Mouse (Mus musculus) lung, embryonic 16.5 days (tissue): ENCODE measurements around the gene Fanca. TPM values are rescaled to one million over a fixed set of nuclear protein-coding genes. Genes with fewer than 3 reads are reported as not detected.
"Not testable (repeated sequence)": the region's sequence is repeated elsewhere in the genome, so short reads cannot be mapped to it uniquely, and the experiment has no call there.

Source experiments
- ATAC-seq: fragments of 200-750 bp; cut with Nextera tagmentation; 2 replicates; pipeline ENCODE4 v1.8.0; 2017; ENCODE audit warnings: low read depth, mild to moderate bottlenecking, moderate library complexity
- H3K27ac ChIP-seq: fragments of 300-500 bp; sonication (generic); 2 replicates; pipeline ENCODE4 v1.5.1; 2014; ENCODE audit warnings: mild to moderate bottlenecking, control low read depth, low read length
- H3K27me3 ChIP-seq: fragments of 300-500 bp; sonication (generic); 2 replicates; pipeline ENCODE4 v1.6.1; 2014; ENCODE audit warnings: low read depth, low read length, mixed read lengths; ENCODE audit not compliant: control insufficient read depth, insufficient read depth
- H3K36me3 ChIP-seq: fragments of 300-500 bp; sonication (generic); 2 replicates; pipeline ENCODE4 v1.6.1; 2014; ENCODE audit warnings: low read length; ENCODE audit not compliant: control insufficient read depth, insufficient read depth
- H3K4me1 ChIP-seq: fragments of 300-500 bp; sonication (generic); replicated peaks from 2 replicates; pipeline ENCODE4 v1.6.1; 2014; ENCODE audit warnings: low read length, mixed read lengths; ENCODE audit not compliant: control insufficient read depth, insufficient read depth
- H3K4me2 ChIP-seq: fragments of 300-500 bp; sonication (generic); 2 replicates; pipeline ENCODE4 v1.6.1; 2014; ENCODE audit warnings: low read depth, low read length, control low read depth
- H3K4me3 ChIP-seq: fragments of 300-500 bp; sonication (generic); 2 replicates; pipeline ENCODE4 v1.5.1; 2014; ENCODE audit warnings: mild to moderate bottlenecking, low read length, control low read depth
- H3K9ac ChIP-seq: fragments of 300-500 bp; sonication (generic); 2 replicates; pipeline ENCODE4 v1.6.1; 2014; ENCODE audit warnings: low read length, control low read depth
- H3K9me3 ChIP-seq: fragments of 300-500 bp; sonication (generic); 2 replicates; pipeline ENCODE4 v1.6.1; 2016; ENCODE audit warnings: low read length; ENCODE audit not compliant: control insufficient read depth
- WGBS: fragments of 180-500 bp; shearing (Covaris S2); extraction: QIAGEN DNeasy Blood & Tissue Kit; methylation state at CpG from one replicate; pipeline ENCODE4 v1.1.7; 2014; 5-methylcytosine and 5-hydroxymethylcytosine counted together
- polyA plus RNA-seq: library from polyadenylated mRNA; unstranded; fragments of >200 nt; fragmentation: Nextera tagmentation; extraction: Ambion mirVana; gene quantifications from 2 replicates; pipeline ENCODE4 v1.2.1, GENCODE M21; 2015

Gene Fanca
- polyA plus RNA-seq, 1 experiment from 2014 or later: 29.4 TPM

DNA sequence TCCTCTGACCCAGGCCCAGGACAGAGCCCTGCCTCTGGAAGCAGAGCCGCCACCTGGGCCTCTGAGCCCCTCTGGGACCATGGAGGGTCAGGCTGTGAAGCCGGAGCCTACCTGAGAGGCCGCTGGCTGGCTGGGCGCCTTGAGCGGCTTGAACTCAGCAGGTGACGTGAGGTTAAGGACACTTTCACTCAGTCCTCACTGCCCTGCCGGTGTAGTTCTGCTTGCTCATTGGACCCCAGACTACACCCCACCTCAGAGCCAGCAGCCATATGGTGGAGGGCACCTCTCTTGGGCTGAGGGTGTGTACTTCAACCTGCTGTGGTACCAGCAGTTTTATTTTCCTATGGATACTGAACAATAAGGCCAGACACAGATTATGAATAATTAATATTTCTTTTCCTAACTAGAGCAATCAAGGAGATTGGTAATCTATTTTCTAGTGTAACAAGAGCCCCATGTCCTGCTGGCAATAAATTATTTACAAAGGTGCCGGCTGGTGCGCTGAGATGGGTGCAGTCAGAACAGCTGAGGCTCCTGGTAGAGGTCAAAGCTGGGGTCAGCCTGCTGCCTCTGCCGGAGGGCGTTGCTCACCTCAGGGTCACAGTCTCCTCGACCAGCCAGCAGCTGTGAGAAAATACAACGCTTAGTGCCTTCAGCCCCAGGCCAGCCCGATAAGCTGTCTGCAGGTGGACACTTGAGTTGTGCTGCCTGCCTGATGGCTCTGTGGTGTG lies 50.3 kb downstream of the Fanca start:
- no peak for ATAC-seq
- Histone ChIP-seq H3K4me1 (no peaks in the 10 kb centered on the region), H3K9ac (no peak overlapping the region), H3K4me3 (no peak overlapping the region), H3K36me3 (peaks cover 45% of the 10 kb centered on the region), H3K27me3 (no peaks in the 10 kb centered on the region), H3K27ac (no peak overlapping the region), H3K4me2 (no peak overlapping the region), H3K9me3 (no peaks in the 10 kb centered on the region)
- WGBS: 71% methylated on average over 14 of the region's 14 CpGs

DNA sequence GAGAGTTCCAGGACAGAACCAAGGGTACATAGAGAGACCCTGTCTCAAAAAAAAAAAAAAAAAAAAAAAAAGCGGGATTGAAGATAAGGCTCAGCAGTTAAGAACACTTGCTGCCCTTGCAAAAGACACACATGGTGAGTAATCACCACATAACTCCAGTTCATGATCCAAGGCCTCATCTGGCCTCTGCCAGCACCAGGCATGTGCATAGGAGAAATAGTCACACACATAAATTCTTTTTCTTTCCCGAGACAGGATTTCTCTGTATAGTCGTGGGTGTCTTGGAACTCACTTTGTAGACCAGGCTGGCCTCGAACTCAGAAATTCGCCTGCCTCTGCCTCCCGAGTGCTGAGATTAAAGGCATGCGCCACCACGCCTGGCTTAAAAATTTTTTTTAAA lies 60.8 kb downstream of the Fanca start:
- H3K9ac ChIP-seq, ATAC-seq, H3K4me3 ChIP-seq, H3K27ac ChIP-seq, H3K9me3 ChIP-seq, H3K4me2 ChIP-seq, H3K27me3 ChIP-seq: not testable (repeated sequence)
- Histone ChIP-seq H3K4me1 (peaks cover 18% of the 10 kb centered on the region), H3K36me3 (peaks cover 25% of the 10 kb centered on the region)
- 88% methylated on average over 8 of the region's 8 CpGs for WGBS

DNA sequence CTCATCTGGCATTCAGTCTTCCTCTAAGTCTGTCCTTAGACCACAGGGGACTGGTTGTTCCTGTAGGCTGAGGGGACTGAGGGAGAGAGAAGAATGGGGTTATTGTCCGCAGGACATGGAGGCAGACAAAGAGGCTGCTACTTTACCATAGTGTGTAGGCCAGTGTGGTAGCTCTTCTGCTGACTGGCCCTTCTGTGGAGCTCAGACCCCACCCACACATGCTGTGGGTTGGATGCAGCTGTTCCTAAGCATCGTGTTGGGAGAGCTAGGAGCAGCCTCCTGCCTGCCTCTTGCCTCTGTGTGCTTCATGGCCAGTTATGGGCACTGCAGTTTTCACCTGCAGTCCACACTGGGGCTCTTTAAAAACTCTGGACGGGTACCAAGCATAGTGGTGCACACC lies 61.3 kb downstream of the Fanca start:
- Histone ChIP-seq H3K36me3 (peaks cover 23% of the 10 kb centered on the region), H3K27me3 (no peaks in the 10 kb centered on the region), H3K4me2 (no peak overlapping the region), H3K27ac (no peak overlapping the region), H3K4me3 (no peak overlapping the region), H3K4me1 (peaks cover 19% of the 10 kb centered on the region), H3K9ac (no peak overlapping the region), H3K9me3 (no peaks in the 10 kb centered on the region)
- ATAC-seq: no peak
- 88% methylated on average over 3 of the region's 3 CpGs for WGBS

DNA sequence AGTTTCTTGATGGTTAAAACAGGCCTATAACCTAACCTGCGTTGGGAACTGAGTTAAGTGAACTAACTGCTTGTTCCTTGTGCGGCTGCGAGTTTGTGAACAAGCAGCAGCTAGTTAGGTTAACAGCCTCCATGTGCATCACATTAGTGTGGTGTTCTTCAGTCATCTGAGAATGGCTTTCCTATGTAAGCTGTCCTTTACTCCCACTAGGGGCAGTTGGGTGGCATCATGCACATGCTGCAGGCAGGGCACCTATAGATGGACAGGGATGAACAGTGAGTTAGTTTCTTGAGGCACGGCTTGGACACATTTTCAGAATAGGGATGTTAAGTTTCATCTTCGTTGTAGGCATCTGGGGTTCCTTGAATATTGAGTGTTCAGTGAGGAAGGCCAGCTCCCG lies 63.2 kb downstream of the Fanca start:
- H3K4me3 ChIP-seq: peak overlapping the region; percentile 97
- H3K27me3 ChIP-seq: no peaks in the 10 kb centered on the region
- no peaks in the 10 kb centered on the region for H3K9me3 ChIP-seq
- peaks cover 16% of the 10 kb centered on the region for H3K36me3 ChIP-seq
- H3K9ac ChIP-seq: peak overlapping the region; percentile 99
- H3K4me2 ChIP-seq: peak overlapping the region; percentile 90
- ATAC-seq: no peak
- peaks cover 19% of the 10 kb centered on the region for H3K4me1 ChIP-seq
- H3K27ac ChIP-seq: no peak overlapping the region
- 62% methylated on average over 6 of the region's 6 CpGs for WGBS

DNA sequence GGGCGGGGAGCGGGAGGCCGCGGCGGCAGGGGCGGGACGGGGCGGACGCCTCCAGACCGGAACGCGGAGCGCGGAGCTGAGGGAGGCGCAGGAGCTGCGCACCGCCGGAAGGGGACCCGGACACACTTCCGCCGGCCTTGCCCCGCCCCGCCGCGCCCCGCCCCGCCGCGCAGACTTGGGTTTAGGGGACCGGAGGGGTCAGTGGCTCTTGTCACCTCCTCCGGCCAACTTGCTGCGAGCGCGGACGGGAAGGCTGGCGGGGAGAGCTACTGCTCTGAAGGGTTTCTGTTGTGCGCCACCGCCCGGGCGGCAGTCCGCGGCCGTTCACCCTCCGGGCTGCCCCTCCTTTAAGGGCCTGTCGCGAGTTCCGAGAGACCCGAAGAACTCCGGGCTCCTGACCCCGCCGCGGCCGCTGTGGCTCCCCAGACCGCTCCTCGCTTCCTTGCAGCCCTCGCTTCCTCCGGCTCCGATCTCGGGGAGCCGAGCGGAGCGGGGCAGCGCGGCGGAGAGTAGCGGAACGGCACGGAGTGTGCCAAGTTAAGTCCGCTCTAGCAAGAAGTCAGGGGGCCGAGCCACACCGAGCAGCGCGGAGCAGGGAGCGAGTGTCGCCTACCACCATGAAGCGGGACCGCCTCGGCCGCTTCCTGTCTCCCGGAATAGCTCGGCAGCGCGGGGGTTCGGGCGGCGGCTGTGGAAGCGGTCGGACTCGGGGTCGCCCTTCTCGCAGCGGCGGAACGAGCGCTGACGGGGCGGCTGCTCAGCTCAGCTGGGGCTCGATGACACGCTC lies 64.1 kb downstream of the Fanca start, which contains the start of the genes Zfp276 and Vps9d1:
Zfp276 (plus strand) TSS at position 97 of the 787 bp plus-strand sequence.
Vps9d1 (minus strand) TSS at position 250 of the 787 bp plus-strand sequence.
- Histone ChIP-seq H3K4me2 (peak within 1 kb of the TSS; percentile 90), H3K4me3 (peak within 1 kb of the TSS; percentile 97), H3K9ac (peak within 1 kb of the TSS; percentile 99), H3K27me3 (no peaks in the 10 kb centered on the region), H3K4me1 (peaks cover 19% of the 10 kb centered on the region), H3K36me3 (peaks cover 12% of the 10 kb centered on the region), H3K27ac (peak within 1 kb of the TSS; percentile 76), H3K9me3 (no peaks in the 10 kb centered on the region)
- 0% methylated on average over 87 of the region's 99 CpGs for WGBS
- ATAC-seq: peak; percentile 98

DNA sequence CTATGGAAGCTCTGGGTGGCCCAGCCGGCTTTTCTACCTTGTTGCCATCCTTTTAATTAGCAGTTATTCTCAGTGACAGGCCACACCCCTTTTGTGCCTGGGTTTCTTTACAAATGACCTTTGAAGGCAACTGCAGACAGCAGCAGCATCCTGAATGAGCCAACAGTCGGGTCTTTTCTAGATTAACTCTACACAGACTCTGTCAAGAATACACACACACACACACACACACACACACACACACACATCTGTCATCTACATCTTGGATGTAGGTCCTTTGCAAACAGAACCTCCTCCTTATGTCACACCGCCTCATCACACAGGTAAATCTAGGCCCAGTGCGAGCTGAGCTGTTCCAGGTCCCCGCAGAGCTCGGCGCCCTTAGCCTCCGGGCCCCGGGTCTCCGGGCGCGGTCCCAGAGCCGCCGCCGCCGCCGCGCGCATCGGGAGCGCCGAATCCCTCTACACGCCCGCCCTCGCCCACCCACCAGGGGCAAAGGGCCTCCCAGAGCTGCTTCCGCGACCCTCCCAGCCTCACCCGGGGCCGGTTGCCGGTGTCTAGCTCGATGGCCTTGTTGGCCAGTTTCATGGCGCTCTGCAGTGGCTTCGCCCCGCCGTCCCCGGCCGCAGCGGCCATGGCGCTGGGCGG lies 64.8 kb downstream of the Fanca start:
- no peaks in the 10 kb centered on the region for H3K27me3 ChIP-seq
- H3K9me3 ChIP-seq: no peaks in the 10 kb centered on the region
- H3K4me3 ChIP-seq: peak overlapping the region; percentile 97
- H3K36me3 ChIP-seq: peaks cover 8% of the 10 kb centered on the region
- peak overlapping the region; percentile 90 for H3K4me2 ChIP-seq
- peak overlapping the region; percentile 99 for H3K9ac ChIP-seq
- peaks cover 19% of the 10 kb centered on the region for H3K4me1 ChIP-seq
- 1% methylated on average over 34 of the region's 40 CpGs for WGBS
- H3K27ac ChIP-seq: peak overlapping the region; percentile 70
- ATAC-seq: peak; percentile 50

DNA sequence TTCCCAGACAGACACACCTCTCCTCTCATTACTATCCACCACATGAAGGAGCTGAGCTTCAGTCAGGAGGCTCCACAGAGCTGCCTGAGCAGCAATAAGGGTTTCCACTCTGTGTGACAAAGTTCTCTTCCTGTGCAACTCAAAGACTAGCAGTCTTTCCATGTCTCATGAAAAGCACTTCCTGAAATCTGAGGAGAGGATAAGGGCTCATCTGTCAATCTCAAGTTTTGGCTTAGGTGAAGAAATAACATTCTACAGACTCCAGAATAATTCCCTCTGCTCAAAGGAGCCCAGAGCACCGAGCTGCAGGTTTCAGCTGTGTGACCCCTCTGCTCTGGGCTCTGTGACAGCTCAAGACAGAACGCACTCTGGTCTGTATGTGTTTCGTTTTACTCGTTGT lies 65.5 kb downstream of the Fanca start:
- no peak for ATAC-seq
- no peaks in the 10 kb centered on the region for H3K27me3 ChIP-seq
- H3K9ac ChIP-seq: peak overlapping the region; percentile 99; the same call in 1 of the 2 replicates
- H3K4me1 ChIP-seq: peaks cover 19% of the 10 kb centered on the region
- peak overlapping the region; percentile 97 for H3K4me3 ChIP-seq
- WGBS: 39% methylated on average over 4 of the region's 4 CpGs
- peak overlapping the region; percentile 90 for H3K4me2 ChIP-seq
- peaks cover 12% of the 10 kb centered on the region for H3K36me3 ChIP-seq
- H3K27ac ChIP-seq: no peak overlapping the region
- no peaks in the 10 kb centered on the region for H3K9me3 ChIP-seq

DNA sequence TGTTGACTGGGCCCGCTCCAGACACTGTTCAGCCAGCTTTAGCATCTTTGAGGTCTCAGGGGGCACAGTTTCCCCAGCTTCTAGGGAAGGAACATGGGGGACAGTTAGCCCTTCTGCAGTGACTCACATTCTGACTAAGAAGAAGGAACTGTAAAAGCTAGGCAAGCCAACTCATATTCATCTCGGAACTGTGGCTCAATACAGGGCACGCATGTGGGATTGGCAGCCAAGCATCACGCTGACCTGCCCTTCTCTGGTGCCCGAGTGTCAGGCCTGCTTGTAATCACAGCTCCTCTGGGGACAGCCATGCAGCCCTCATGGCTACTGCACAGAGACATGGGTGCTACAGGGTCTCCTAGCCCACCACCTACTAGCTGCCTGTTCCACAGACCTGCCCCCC lies 67.4 kb downstream of the Fanca start:
- no peak for ATAC-seq
- H3K9ac ChIP-seq: no peak overlapping the region
- H3K27ac ChIP-seq: no peak overlapping the region
- peaks cover 19% of the 10 kb centered on the region for H3K4me1 ChIP-seq
- no peaks in the 10 kb centered on the region for H3K9me3 ChIP-seq
- 96% methylated on average over 5 of the region's 5 CpGs for WGBS
- H3K4me2 ChIP-seq: no peak overlapping the region
- no peaks in the 10 kb centered on the region for H3K27me3 ChIP-seq
- H3K4me3 ChIP-seq: no peak overlapping the region
- peaks cover 17% of the 10 kb centered on the region for H3K36me3 ChIP-seq

DNA sequence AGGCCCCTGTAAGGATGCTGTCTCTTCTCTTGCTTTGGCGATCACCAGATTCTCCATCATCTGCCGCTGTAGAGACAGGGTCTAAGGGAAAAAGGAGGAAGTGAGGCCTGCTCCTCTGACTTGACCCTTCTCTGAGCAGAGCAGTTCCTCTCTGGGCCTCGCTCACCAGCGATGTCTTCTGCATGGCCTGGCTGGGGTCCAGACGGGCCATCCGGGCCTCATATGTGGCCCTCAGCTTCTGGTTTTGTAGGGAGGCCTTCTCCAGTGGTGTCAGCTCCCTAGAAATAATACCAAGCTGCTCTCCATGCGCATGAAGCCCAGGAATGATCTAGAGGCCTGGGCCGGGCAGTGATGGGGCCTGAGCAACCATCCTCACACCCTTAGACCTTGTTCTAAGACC lies 69.8 kb downstream of the Fanca start:
- Histone ChIP-seq H3K9ac (no peak overlapping the region), H3K4me2 (no peak overlapping the region)

More for the DNA sequence above, 69.8 kb downstream of the Fanca start:
- 86% methylated on average over 8 of the region's 8 CpGs for WGBS
- ATAC-seq: no peak
- no peak overlapping the region for H3K4me3 ChIP-seq
- no peaks in the 10 kb centered on the region for H3K27me3 ChIP-seq
- no peaks in the 10 kb centered on the region for H3K9me3 ChIP-seq
- H3K27ac ChIP-seq: no peak overlapping the region
- peaks cover 21% of the 10 kb centered on the region for H3K36me3 ChIP-seq
- H3K4me1 ChIP-seq: peaks cover 9% of the 10 kb centered on the region
